Mouse (Mus musculus): ENCODE measurements around the gene Pparg. TPM values are rescaled to one million over a fixed set of nuclear protein-coding genes. Genes with fewer than 3 reads are reported as not detected.

Gene Pparg
- polyA plus RNA-seq (2014; fragmentation: Illumina TruSeq; extraction: RNeasy Lipid Tissue Mini Kit (QIAGEN cat#74804); ENCODE audit: low read depth, low replicate concordance): 4.9 TPM

GRCm38 (mm10) chr6:115360776-115361605 lies at the start of gene Pparg:
Gene Pparg (plus strand): TSS chr6:115360951.

Other genes with a start within 250 kb of the Pparg start
- gene Syn2, start 226.0 kb upstream of the Pparg start, polyA plus RNA-seq (2014; fragmentation: Illumina TruSeq; extraction: RNeasy Lipid Tissue Mini Kit (QIAGEN cat#74804); ENCODE audit: low read depth, low replicate concordance): 3.1 TPM
- not detected for gene Gm17482, start 133.6 kb upstream of the Pparg start, polyA plus RNA-seq (2014; fragmentation: Illumina TruSeq; extraction: RNeasy Lipid Tissue Mini Kit (QIAGEN cat#74804); ENCODE audit: low read depth, low replicate concordance)
- 1.6 TPM for gene Timp4, start 108.7 kb upstream of the Pparg start, polyA plus RNA-seq (2014; fragmentation: Illumina TruSeq; extraction: RNeasy Lipid Tissue Mini Kit (QIAGEN cat#74804); ENCODE audit: low read depth, low replicate concordance)
- 0.77 TPM for gene Tsen2, start 183.7 kb downstream of the Pparg start, polyA plus RNA-seq (2014; fragmentation: Illumina TruSeq; extraction: RNeasy Lipid Tissue Mini Kit (QIAGEN cat#74804); ENCODE audit: low read depth, low replicate concordance)
- gene Mkrn2os, start 231.6 kb downstream of the Pparg start, polyA plus RNA-seq (2014; fragmentation: Illumina TruSeq; extraction: RNeasy Lipid Tissue Mini Kit (QIAGEN cat#74804); ENCODE audit: low read depth, low replicate concordance): 0.14 TPM
- gene Mkrn2, start 241.0 kb downstream of the Pparg start, polyA plus RNA-seq (2014; fragmentation: Illumina TruSeq; extraction: RNeasy Lipid Tissue Mini Kit (QIAGEN cat#74804); ENCODE audit: low read depth, low replicate concordance): 20.4 TPM